Mouse (Mus musculus) hindbrain, embryonic 13.5 days (tissue): ENCODE measurements around the gene Pias1. TPM values are rescaled to one million over a fixed set of nuclear protein-coding genes. Genes with fewer than 3 reads are reported as not detected.
"Not testable (repeated sequence)": the region's sequence is repeated elsewhere in the genome, so short reads cannot be mapped to it uniquely, and the experiment has no call there.

Experiments used
- ATAC-seq: fragments of 200-750 bp; cut with Nextera tagmentation; 2 replicates; pipeline ENCODE4 v1.8.0; 2017; ENCODE audit warnings: moderate TSS enrichment; ENCODE audit not compliant: low FRiP score
- H3K27ac ChIP-seq: fragments of 300-500 bp; sonication (generic); 2 replicates; pipeline ENCODE4 v1.5.1; 2015; ENCODE audit warnings: inconsistent platforms, mild to moderate bottlenecking, moderate library complexity
- H3K27me3 ChIP-seq: fragments of 300-500 bp; sonication (generic); 2 replicates; pipeline ENCODE4 v1.6.1; 2015; ENCODE audit warnings: mild to moderate bottlenecking, inconsistent platforms
- H3K36me3 ChIP-seq: fragments of 300-500 bp; sonication (generic); 2 replicates; pipeline ENCODE4 v1.6.1; 2015; ENCODE audit warnings: mild to moderate bottlenecking, inconsistent platforms
- H3K4me1 ChIP-seq: fragments of 300-500 bp; sonication (generic); replicated peaks from 2 replicates; pipeline ENCODE4 v1.6.1; 2015; ENCODE audit warnings: inconsistent platforms
- H3K4me2 ChIP-seq: fragments of 300-500 bp; sonication (generic); 2 replicates; pipeline ENCODE4 v1.6.1; 2015; ENCODE audit warnings: inconsistent platforms, mild to moderate bottlenecking, moderate library complexity
- H3K4me3 ChIP-seq: fragments of 300-500 bp; sonication (generic); 2 replicates; pipeline ENCODE4 v1.5.1; 2015; ENCODE audit warnings: mild to moderate bottlenecking, inconsistent platforms
- H3K9ac ChIP-seq: fragments of 300-500 bp; sonication (generic); 2 replicates; pipeline ENCODE4 v1.6.1; 2015; ENCODE audit warnings: mild to moderate bottlenecking, inconsistent platforms
- H3K9me3 ChIP-seq: fragments of 300-500 bp; sonication (generic); 2 replicates; pipeline ENCODE4 v1.6.1; 2016; ENCODE audit warnings: inconsistent platforms
- WGBS: fragments of 180-500 bp; shearing (Covaris S2); methylation state at CpG from one replicate; pipeline ENCODE4 v1.1.7; 2015; 5-methylcytosine and 5-hydroxymethylcytosine counted together
- polyA plus RNA-seq: library from polyadenylated mRNA; unstranded; fragments of >200 nt; fragmentation: Nextera tagmentation; extraction: Ambion mirVana; gene quantifications from 2 replicates; pipeline ENCODE4 v1.2.1, GENCODE M21; 2015

The Pias1 gene
- polyA plus RNA-seq, 1 experiment from 2014 or later, result 68.2 TPM

GRCm38 (mm10) chr9:62876966-62877616 lies 110.6 kb downstream of the Pias1 start:
- ATAC-seq, result no peak
- H3K4me1 ChIP-seq, result 0 out of 2 replicates have a peak, but pooled peaks cover 3% of the 10 kb centered on the region
- no peak overlapping the region for H3K27ac ChIP-seq
- H3K4me3 ChIP-seq, result no peak overlapping the region
- 86% methylated on average over 7 of the region's 7 CpGs for WGBS
- peaks cover 14% of the 10 kb centered on the region for H3K36me3 ChIP-seq
- no peak overlapping the region for H3K4me2 ChIP-seq
- no peaks in the 10 kb centered on the region for H3K9me3 ChIP-seq
- no peak overlapping the region for H3K9ac ChIP-seq
- no peaks in the 10 kb centered on the region for H3K27me3 ChIP-seq

- no peaks in the 10 kb centered on the region for H3K9me3 ChIP-seq
- H3K4me2 ChIP-seq, result no peak overlapping the region
- no peak for ATAC-seq
- H3K27ac ChIP-seq, result no peak overlapping the region
- no peak overlapping the region for H3K4me3 ChIP-seq
- no peak overlapping the region for H3K9ac ChIP-seq
- no peaks in the 10 kb centered on the region for H3K27me3 ChIP-seq
- H3K4me1 ChIP-seq, result no peaks in the 10 kb centered on the region
- no peaks in the 10 kb centered on the region for H3K36me3 ChIP-seq
Observed at GRCm38 (mm10) chr9:62870728-62871127, 117.0 kb downstream of the Pias1 start.

GRCm38 (mm10) chr9:62869236-62869635 lies 118.5 kb downstream of the Pias1 start:
- H3K9ac ChIP-seq, H3K9me3 ChIP-seq, H3K4me1 ChIP-seq, ATAC-seq, H3K27ac ChIP-seq, H3K27me3 ChIP-seq, H3K4me2 ChIP-seq, H3K4me3 ChIP-seq, H3K36me3 ChIP-seq: not testable (repeated sequence)
- 92% methylated on average over 4 of the region's 4 CpGs for WGBS

GRCm38 (mm10) chr9:62860866-62861265 lies 126.9 kb downstream of the Pias1 start:
- H3K9me3 ChIP-seq, result no peaks in the 10 kb centered on the region
- H3K9ac ChIP-seq, result no peak overlapping the region
- peaks cover 23% of the 10 kb centered on the region for H3K4me1 ChIP-seq
- H3K27ac ChIP-seq, result no peak overlapping the region
- no peaks in the 10 kb centered on the region for H3K36me3 ChIP-seq
- ATAC-seq, result no peak
- H3K4me2 ChIP-seq, result no peak overlapping the region
- no peak overlapping the region for H3K4me3 ChIP-seq
- 79% methylated on average over 4 of the region's 4 CpGs for WGBS
- 0 out of 2 replicates have a peak, but pooled peaks cover 6% of the 10 kb centered on the region for H3K27me3 ChIP-seq

GRCm38 (mm10) chr9:62860102-62860501 lies 127.6 kb downstream of the Pias1 start:
- not testable (repeated sequence) for H3K9ac ChIP-seq, H3K9me3 ChIP-seq, H3K4me2 ChIP-seq, H3K36me3 ChIP-seq, ATAC-seq, H3K27ac ChIP-seq, H3K27me3 ChIP-seq, H3K4me3 ChIP-seq
- 69% methylated on average over 7 of the region's 7 CpGs for WGBS
- peaks cover 23% of the 10 kb centered on the region for H3K4me1 ChIP-seq

GRCm38 (mm10) chr9:62858266-62859019 lies 129.3 kb downstream of the Pias1 start:
- ATAC-seq, result no peak
- 48% methylated on average over 8 of the region's 8 CpGs for WGBS
- H3K4me1 ChIP-seq, result peaks cover 26% of the 10 kb centered on the region
- H3K27ac ChIP-seq, result peak overlapping the region; percentile 48
- H3K9me3 ChIP-seq, result no peaks in the 10 kb centered on the region
- 0 out of 2 replicates have a peak, but pooled peaks cover 6% of the 10 kb centered on the region for H3K27me3 ChIP-seq
- 0 out of 2 replicates have a peak overlapping the region, but pooled peaks have one; percentile 13 for H3K4me2 ChIP-seq
- H3K9ac ChIP-seq, result no peak overlapping the region; the same call in 1 of the 2 replicates
- H3K36me3 ChIP-seq, result no peaks in the 10 kb centered on the region
- H3K4me3 ChIP-seq, result no peak overlapping the region

GRCm38 (mm10) chr9:62857719-62858261 lies 129.9 kb downstream of the Pias1 start, which contains the start of gene Calml4:
Calml4 (plus strand) TSS chr9:62858080.
- H3K36me3 ChIP-seq, result no peaks in the 10 kb centered on the region
- WGBS, result 34% methylated on average over 12 of the region's 20 CpGs
- H3K27me3 ChIP-seq, result 0 out of 2 replicates have a peak, but pooled peaks cover 6% of the 10 kb centered on the region
- no peaks in the 10 kb centered on the region for H3K9me3 ChIP-seq
- peak within 1 kb of the TSS; percentile 48 for H3K27ac ChIP-seq
- H3K4me1 ChIP-seq, result peaks cover 26% of the 10 kb centered on the region
- H3K4me2 ChIP-seq, result 0 out of 2 replicates have a peak within 1 kb of the TSS, but pooled peaks have one; percentile 13
- no peak within 1 kb of the TSS for H3K4me3 ChIP-seq
- ATAC-seq, result no peak
- no peak within 1 kb of the TSS; the same call in 1 of the 2 replicates for H3K9ac ChIP-seq

- peaks cover 26% of the 10 kb centered on the region for H3K4me1 ChIP-seq
- H3K9me3 ChIP-seq, result no peaks in the 10 kb centered on the region
- ATAC-seq, result no peak
- H3K4me2 ChIP-seq, result no peak overlapping the region
- 0 out of 2 replicates have a peak, but pooled peaks cover 6% of the 10 kb centered on the region for H3K27me3 ChIP-seq
- peak overlapping the region; percentile 40; the same call in 1 of the 2 replicates for H3K27ac ChIP-seq
- H3K4me3 ChIP-seq, result no peak overlapping the region
- no peaks in the 10 kb centered on the region for H3K36me3 ChIP-seq
- H3K9ac ChIP-seq, result no peak overlapping the region
- 87% methylated on average over 9 of the region's 9 CpGs for WGBS
Observed at GRCm38 (mm10) chr9:62857216-62857615, 130.5 kb downstream of the Pias1 start.

- Histone ChIP-seq H3K9me3 (no peaks in the 10 kb centered on the region), H3K9ac (no peak overlapping the region), H3K4me3 (no peak overlapping the region), H3K27ac (no peak overlapping the region), H3K27me3 (0 out of 2 replicates have a peak, but pooled peaks cover 4% of the 10 kb centered on the region), H3K36me3 (no peaks in the 10 kb centered on the region), H3K4me1 (peaks cover 34% of the 10 kb centered on the region), H3K4me2 (no peak overlapping the region)
- WGBS, result 60% methylated on average over 4 of the region's 4 CpGs
- no peak for ATAC-seq
Observed at GRCm38 (mm10) chr9:62854483-62854882, 133.2 kb downstream of the Pias1 start.

GRCm38 (mm10) chr9:62851571-62851970 lies 136.2 kb downstream of the Pias1 start:
- Histone ChIP-seq H3K27me3 (no peaks in the 10 kb centered on the region), H3K4me3 (no peak overlapping the region), H3K36me3 (no peaks in the 10 kb centered on the region), H3K4me1 (peaks cover 25% of the 10 kb centered on the region), H3K9me3 (no peaks in the 10 kb centered on the region), H3K9ac (no peak overlapping the region), H3K27ac (no peak overlapping the region), H3K4me2 (no peak overlapping the region)
- 68% methylated on average over 2 of the region's 2 CpGs for WGBS
- no peak for ATAC-seq

- H3K9ac ChIP-seq, result no peak overlapping the region
- H3K36me3 ChIP-seq, result no peaks in the 10 kb centered on the region
- no peak overlapping the region for H3K4me3 ChIP-seq
- H3K9me3 ChIP-seq, result no peaks in the 10 kb centered on the region
- H3K4me2 ChIP-seq, result no peak overlapping the region
- 70% methylated on average over 3 of the region's 3 CpGs for WGBS
- no peak for ATAC-seq
- peaks cover 21% of the 10 kb centered on the region for H3K4me1 ChIP-seq
- H3K27me3 ChIP-seq, result no peaks in the 10 kb centered on the region
- no peak overlapping the region for H3K27ac ChIP-seq
Observed at GRCm38 (mm10) chr9:62848641-62849040, 139.1 kb downstream of the Pias1 start.

GRCm38 (mm10) chr9:62847694-62848093 lies 140.0 kb downstream of the Pias1 start:
- Histone ChIP-seq H3K36me3 (no peaks in the 10 kb centered on the region), H3K9me3 (no peaks in the 10 kb centered on the region), H3K27ac (no peak overlapping the region), H3K4me1 (peaks cover 21% of the 10 kb centered on the region), H3K4me2 (no peak overlapping the region), H3K9ac (no peak overlapping the region), H3K4me3 (no peak overlapping the region), H3K27me3 (no peaks in the 10 kb centered on the region)
- 1% methylated on average over 3 of the region's 3 CpGs for WGBS
- ATAC-seq, result 0 out of 2 replicates have a peak, but pooled peaks have one; percentile 36
